Mouse (Mus musculus): ENCODE data around the gene Vangl1.

GRCm38 (mm10) chr3:102184721-102185120 lies 19.8 kb downstream of the Vangl1 start:
- TF ChIP-seq CTCF (IDR thresholded peaks at IDR 0.05; ENCODE audit: extremely low read depth, insufficient read depth, low read length) (no peak), POLR2A (IDR thresholded peaks at IDR 0.05; ENCODE audit: extremely low read depth, insufficient read depth, low read length) (no peak)
